ENCODE assay signal across 21 mouse cellular contexts in the genomic region with DNA sequence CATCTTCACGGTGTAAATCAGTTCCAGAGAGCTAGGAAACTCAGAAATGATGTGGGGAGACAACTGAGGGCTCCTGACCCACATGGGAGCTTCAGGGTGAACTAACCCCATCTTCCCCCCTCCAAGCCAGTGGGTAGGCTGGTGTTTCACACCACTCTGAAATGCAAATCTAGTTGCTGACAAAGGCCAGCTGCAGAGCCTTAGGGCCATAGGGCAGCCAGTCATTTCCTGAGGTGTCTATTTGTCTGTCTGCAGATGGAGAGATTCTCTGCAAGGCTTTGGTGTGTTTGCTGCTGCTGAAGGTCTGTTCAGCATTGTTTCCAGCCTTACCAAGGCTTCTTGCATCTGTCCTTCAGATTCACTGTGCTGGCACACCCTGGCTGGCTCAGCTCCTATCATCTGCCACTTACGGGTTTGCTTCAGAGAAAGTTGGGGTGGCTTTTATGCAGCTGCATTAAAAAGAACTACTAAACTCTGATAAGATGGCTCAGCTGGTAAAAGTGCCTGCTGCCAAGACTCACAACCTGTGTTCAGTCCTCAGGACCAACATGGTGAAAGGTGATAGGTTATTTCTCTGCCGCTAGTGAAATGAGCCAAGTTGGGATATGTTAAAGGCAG. TPM values are rescaled to one million over a fixed set of nuclear protein-coding genes. Genes with fewer than 3 reads are reported as not detected.
DNase-seq lines count a peak whose midpoint lies in the region; ATAC-seq lines count a peak whose summit lies in the region.
"Had no signal": no experiment of that assay in that cellular context is flagged by ENCODE, and none has a peak within 500 bp of the region (broad histone marks: within the 10 kb centered on the region; RNA-seq: fewer than 3 reads in every experiment).

No protein-coding gene starts in this region.

- ATAC-seq in megakaryocyte-erythroid progenitor cell, adult 5-6 weeks (replicated peaks; ENCODE audit: low FRiP score, low TSS enrichment, poor library complexity, severe bottlenecking), result peak; percentile 59
- ATAC-seq in erythroid progenitor cell, adult 5-6 weeks (replicated peaks; ENCODE audit: low FRiP score, poor library complexity, severe bottlenecking), result no peak
- ATAC-seq: hindbrain, postnatal 0 days; intestine, postnatal 0 days; midbrain, embryonic 16.5 days had no signal

- intact Hi-C loops in left cerebral cortex, postnatal 4 days (cut with DNase I), result no loop called here

- DNase-seq in adrenal gland, postnatal 10 days, result peak; percentile 27
- DNase-seq in adrenal gland, postnatal 4 days (ENCODE audit: low spot score in 2 of 2), result no peak
- peak; percentile 60 to 70 for DNase-seq in spleen, postnatal 36 days (ENCODE audit: low spot score in 2 of 2)
- DNase-seq in spleen, postnatal 10 days (ENCODE audit: low spot score in 2 of 2), result no peak
- no peak for DNase-seq in ovary, adult 18-20 months (ENCODE audit: low spot score)
- no peak for DNase-seq in left cerebral cortex, postnatal 4 days
- DNase-seq: cerebellum, adult 9-11 months; kidney, postnatal 4 days; layer of hippocampus, adult 9-11 months; lung, adult 18-20 months; lung, postnatal 14 days; right cerebral cortex, postnatal 25 days had no signal

RNA-seq across cellular contexts. Expression of a gene that starts 1.9 kb away (rescaled TPM):
- under 1 TPM; 0.21 to 0.24 TPM for total RNA-seq in adrenal gland, postnatal 10 days (2021)
- not detected for total RNA-seq in adrenal gland, postnatal 4 days (2021)
- total RNA-seq in megakaryocyte-erythroid progenitor cell, adult 5-6 weeks (2014; fragmentation: Nextera tagmentation), result not detected in 2 replicates
- total RNA-seq in megakaryocyte-erythroid progenitor cell, adult 5-6 weeks (2017), result not detected in 2 replicates
- total RNA-seq in erythroid progenitor cell, adult 5-6 weeks (2015; ENCODE audit: low replicate concordance), result not detected in 2 replicates
- not detected in 2 replicates for total RNA-seq in erythroid progenitor cell, adult 5-6 weeks (2017; ENCODE audit: low replicate concordance)
- not detected for total RNA-seq in left cerebral cortex, postnatal 4 days (2021)
- total RNA-seq: gastrocnemius, adult 8-10 months; granulocyte monocyte progenitor cell, adult 5-6 weeks; hindbrain, postnatal 0 days; left cerebral cortex, adult 2 months; liver, adult 2 months had no signal

RNA-seq across cellular contexts. Expression of a gene that starts 7.3 kb away (rescaled TPM):
- 1 to 10 TPM in 1 of 2 experiments, under 1 TPM in 1; 0.57 to 1.5 TPM for total RNA-seq in adrenal gland, postnatal 10 days (2021)
- under 1 TPM; 0.64 to 0.71 TPM for total RNA-seq in adrenal gland, postnatal 4 days (2021)
- not detected in 2 replicates for total RNA-seq in megakaryocyte-erythroid progenitor cell, adult 5-6 weeks (2014; fragmentation: Nextera tagmentation)
- 0.08 and 0.14 TPM in 2 replicates for total RNA-seq in megakaryocyte-erythroid progenitor cell, adult 5-6 weeks (2017)
- total RNA-seq in erythroid progenitor cell, adult 5-6 weeks (2015; ENCODE audit: low replicate concordance), result not detected in 2 replicates
- not detected in 2 replicates for total RNA-seq in erythroid progenitor cell, adult 5-6 weeks (2017; ENCODE audit: low replicate concordance)
- 1 to 10 TPM; 4.1 to 4.4 TPM for total RNA-seq in left cerebral cortex, postnatal 4 days (2021)

RNA-seq across cellular contexts. Expression of a gene that starts 21.1 kb away (rescaled TPM):
- total RNA-seq in adrenal gland, postnatal 10 days (2021), result 1 to 10 TPM; 8.2 to 9.5 TPM
- total RNA-seq in adrenal gland, postnatal 4 days (2021), result 10 to 100 TPM; 13.8 to 18.4 TPM
- total RNA-seq in megakaryocyte-erythroid progenitor cell, adult 5-6 weeks (2014; fragmentation: Nextera tagmentation), result 2.2 and 15.8 TPM in 2 replicates
- total RNA-seq in megakaryocyte-erythroid progenitor cell, adult 5-6 weeks (2017), result 0.38 and 2.8 TPM in 2 replicates
- 0.36 TPM in 1 of 2 replicates, not detected in the other for total RNA-seq in erythroid progenitor cell, adult 5-6 weeks (2015; ENCODE audit: low replicate concordance)
- 1.4 TPM in 1 of 2 replicates, not detected in the other for total RNA-seq in erythroid progenitor cell, adult 5-6 weeks (2017; ENCODE audit: low replicate concordance)
- total RNA-seq in left cerebral cortex, postnatal 4 days (2021), result 10 to 100 TPM; 88.7 to 90.6 TPM

RNA-seq across cellular contexts. Expression of a gene that starts 38.8 kb away (rescaled TPM):
- total RNA-seq in adrenal gland, postnatal 10 days (2021), result 1 to 10 TPM; 2.2 to 4.8 TPM
- total RNA-seq in adrenal gland, postnatal 4 days (2021), result 1 to 10 TPM; 6.0 to 6.7 TPM
- total RNA-seq in megakaryocyte-erythroid progenitor cell, adult 5-6 weeks (2014; fragmentation: Nextera tagmentation), result not detected in 2 replicates
- not detected in 2 replicates for total RNA-seq in megakaryocyte-erythroid progenitor cell, adult 5-6 weeks (2017)
- total RNA-seq in erythroid progenitor cell, adult 5-6 weeks (2015; ENCODE audit: low replicate concordance), result not detected in 2 replicates
- not detected in 2 replicates for total RNA-seq in erythroid progenitor cell, adult 5-6 weeks (2017; ENCODE audit: low replicate concordance)
- 1 to 10 TPM; 6.9 to 8.4 TPM for total RNA-seq in left cerebral cortex, postnatal 4 days (2021)
- total RNA-seq: granulocyte monocyte progenitor cell, adult 5-6 weeks had no signal

Comparison
In these comparisons a context has a peak if more than half of its experiments do, and no peak if none do; other contexts are left out.
1. DNase-seq: peak in adrenal gland, postnatal 10 days (single experiment) and spleen, postnatal 36 days (2 of 2); none in adrenal gland, postnatal 4 days (0 of 2), spleen, postnatal 10 days (0 of 2), ovary, adult 18-20 months (single experiment) and left cerebral cortex, postnatal 4 days (single experiment).
2. RNA of a gene that starts 21.1 kb away (total RNA-seq): 88.7 to 90.6 TPM in left cerebral cortex, postnatal 4 days; 13.8 to 18.4 TPM in adrenal gland, postnatal 4 days, 8.2 to 9.5 TPM in adrenal gland, postnatal 10 days, 0.38 to 15.8 TPM in megakaryocyte-erythroid progenitor cell, adult 5-6 weeks and 0.36 to 1.4 TPM in erythroid progenitor cell, adult 5-6 weeks; every median in the first group is over 4 times any median in the second.